Mouse (Mus musculus) telencephalon, adult 2 months (tissue): ENCODE measurements around the gene Gm3435.
"Not testable (repeated sequence)": the region's sequence is repeated elsewhere in the genome, so short reads cannot be mapped to it uniquely, and the experiment has no call there.

Source experiments
- DNase-seq: peaks from one replicate; pipeline ENCODE4 v3.0.0-alpha.2; 2011; ENCODE audit warnings: low read depth, low spot score

Gm3435 gene

DNA sequence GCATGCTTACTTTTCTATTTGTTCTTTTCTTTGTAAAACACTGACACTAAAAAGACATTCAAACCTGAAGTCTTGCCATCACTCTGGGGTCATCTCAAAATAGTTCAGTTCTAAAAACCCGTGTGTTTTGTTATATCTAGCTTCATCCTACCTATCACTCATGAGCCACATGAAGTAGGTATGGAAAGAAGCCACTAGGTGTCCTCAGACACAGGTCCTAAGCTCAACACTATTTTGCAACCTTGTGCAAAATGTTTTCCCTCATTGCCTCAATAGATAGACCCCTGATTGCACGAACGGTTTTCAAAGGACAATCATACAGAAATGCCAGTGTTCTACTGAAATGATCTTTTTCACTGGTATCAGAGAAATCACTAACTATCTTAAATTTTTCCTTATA is 30.5 kb downstream of the Gm3435 start:
- not testable (repeated sequence) for DNase-seq

DNA sequence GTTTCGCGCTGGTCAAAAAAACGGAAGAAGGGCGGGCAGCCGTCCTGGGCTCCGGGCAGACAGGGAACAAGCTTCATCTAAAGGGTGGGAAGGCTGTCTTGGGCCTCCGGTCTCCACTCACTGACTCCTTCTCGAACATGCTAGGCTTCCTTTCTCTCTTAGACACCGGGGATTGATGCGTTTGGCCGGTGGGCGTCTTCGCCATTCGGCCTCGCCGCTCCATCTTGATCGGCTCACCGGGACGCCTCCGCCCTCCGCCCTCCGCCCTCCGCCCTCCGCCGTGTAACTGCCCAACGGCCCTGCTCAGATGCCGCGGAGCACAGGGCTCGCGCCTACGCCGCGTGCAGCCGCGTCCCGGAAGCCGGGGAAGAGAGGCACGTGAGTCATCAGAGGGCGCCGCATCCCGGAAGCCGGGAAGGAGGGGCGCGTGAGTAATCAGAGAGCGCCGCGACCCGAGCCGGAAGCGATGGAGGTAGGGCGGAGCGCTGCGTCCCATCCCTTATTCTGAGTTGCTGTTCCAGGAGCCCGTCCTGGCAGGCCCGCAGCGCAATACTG is 31.3 kb downstream of the Gm3435 start, which contains the start of the genes Ermard, Tcte3 and Gm3448:
TSS of gene Ermard (plus strand) at position 34 of the 555 bp plus-strand sequence.
TSS of gene Tcte3 (minus strand) at position 314 of the 555 bp plus-strand sequence.
TSS of gene Gm3448 (minus strand) at position 363 of the 555 bp plus-strand sequence.
- DNase-seq: not testable (repeated sequence)

DNA sequence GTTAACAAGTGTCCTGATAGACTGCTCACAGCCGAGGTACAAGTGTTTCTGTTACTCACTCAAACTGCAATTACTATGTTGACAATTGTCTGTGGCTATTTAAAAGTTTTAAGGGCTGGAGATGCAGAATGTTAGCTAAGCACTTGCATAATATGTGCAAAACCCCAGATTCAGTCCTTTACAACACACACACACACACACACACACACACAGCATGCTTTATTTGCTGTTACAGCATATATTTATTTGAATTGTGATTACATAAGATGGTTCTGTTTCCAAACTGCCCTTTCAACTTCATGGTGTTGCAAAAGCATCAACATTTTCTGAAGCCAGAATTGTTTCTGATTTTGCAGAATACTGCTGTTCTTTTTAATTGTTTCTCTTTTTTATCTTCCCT is 40.4 kb downstream of the Gm3435 start:
- DNase-seq: not testable (repeated sequence)

DNA sequence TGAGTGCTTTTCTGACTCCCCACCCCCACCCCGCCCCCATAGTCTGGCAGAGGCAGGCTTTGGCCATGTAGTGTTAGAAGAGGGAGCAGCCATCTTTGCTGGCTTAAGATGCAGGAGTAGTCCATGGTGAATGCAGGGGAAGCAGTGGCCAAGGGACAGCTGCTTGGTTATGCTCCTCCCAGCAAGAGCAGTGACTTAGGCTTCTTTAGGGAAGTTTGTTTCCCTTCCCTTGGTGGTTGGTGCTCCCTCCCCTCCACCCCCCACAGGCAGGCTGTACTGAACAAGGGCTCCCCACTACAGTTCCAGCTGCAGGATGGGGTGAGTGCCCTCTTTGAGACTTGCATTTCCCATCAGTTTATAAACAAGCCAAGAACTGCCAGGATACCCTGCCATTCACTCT is 42.8 kb downstream of the Gm3435 start:
- not testable (repeated sequence) for DNase-seq

DNA sequence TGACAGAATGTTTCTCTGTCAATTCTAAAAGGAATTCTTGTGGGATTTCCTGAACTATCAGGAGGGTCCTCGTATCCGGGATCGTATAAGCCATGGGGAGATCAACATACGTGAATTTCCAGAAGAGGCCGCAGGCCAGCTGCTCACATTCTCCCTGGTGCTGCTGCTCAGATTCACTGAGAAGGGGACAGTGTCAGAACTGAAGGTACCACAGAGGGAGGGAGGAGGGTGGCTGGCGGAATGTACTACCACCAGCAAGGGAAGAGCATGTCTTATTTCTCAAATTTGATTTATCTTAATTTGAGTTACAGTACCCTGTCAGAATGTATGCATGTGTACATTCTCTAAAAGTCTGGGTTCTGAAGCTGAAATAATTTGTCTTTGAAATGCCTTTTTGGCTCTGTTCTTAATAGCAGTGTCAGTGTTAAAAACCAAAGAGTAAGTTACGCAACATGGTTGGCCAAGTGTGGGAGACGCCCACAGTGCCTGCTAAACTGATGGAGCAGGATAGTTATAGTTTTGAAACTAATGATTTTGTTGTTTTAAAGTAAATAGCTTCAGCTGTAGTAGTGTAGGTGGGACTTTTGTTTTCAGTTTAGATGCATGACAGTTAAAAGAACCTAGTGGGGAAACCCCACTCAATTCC is 43.3 kb downstream of the Gm3435 start:
- not testable (repeated sequence) for DNase-seq

DNA sequence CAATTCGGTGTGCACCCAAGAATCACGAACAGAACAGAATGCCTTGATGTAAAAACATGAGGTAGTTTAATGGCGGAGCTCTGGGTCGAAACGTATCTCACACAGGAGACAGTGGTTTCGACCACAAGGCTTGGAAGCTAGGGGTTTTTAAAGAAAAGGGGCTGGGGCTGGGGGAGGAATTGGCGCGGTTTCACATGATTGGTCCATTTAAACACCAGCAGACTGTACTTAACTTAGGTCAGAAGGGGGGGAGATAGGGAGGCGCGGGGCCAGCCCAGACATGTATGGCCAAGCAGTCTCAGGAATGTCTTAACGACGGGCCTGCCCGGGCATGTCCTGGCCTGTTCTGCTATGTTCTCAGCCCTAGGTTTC is 43.8 kb downstream of the Gm3435 start:
- DNase-seq: not testable (repeated sequence)

DNA sequence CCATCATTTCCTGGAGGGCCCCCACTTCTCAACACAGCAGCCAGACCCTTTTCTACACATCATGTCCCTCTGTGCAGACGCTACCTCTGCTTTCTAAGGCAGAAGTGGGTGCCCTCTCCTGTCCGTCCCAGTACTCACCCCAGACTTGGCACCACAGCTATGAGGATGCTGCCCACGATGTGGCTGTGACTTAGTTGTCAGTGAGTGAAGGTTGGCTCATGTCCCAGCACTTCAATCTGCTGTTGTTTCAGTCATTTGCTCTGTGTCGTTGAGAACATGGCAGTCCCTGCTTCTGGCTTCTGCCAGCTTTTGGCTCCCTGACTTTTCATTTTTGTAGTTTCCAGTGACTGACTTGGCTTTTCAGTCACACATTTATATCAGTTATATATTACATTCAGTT is 45.9 kb downstream of the Gm3435 start:
- peak; percentile 78 for DNase-seq

DNA sequence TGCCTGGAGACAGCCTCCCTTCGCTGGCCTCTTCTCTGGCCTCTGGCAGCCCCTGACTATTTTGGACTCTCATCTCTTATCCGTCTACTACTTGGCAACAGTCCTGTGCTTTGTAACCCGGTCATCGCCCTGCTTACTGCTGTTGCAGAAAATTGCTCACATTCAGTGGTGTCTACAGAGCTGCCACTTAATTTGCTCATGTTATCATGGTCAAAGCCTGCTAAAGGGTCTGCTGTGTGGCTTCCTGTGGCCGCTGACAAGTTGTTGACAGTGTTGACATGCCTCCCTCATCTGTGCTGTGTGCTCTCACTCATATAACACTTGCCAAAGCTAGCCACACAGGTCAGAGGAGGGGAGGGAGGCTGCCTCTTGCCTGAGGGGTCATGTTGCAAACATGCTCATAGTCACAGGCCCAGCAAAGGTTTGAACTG is 48.2 kb downstream of the Gm3435 start:
- no peak for DNase-seq

DNA sequence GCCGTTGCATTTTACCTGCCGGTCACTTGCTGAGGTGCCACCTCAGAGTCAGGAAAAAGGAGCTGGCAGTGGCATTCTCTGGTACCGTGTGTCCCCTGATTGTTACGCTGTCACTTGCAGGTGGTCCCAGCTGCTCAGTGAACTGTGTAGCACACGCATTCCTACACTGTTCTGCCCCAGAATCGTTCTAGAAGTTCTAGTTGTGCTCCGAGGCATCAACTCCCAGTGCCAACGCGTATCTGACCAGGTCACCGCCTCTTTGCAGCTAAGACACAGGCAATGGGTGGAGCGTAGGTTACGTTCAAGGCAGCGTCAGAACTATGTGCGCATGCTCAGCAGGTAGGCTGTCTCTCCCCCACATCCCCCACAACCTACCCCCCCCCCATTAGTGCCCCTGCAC is 49.7 kb downstream of the Gm3435 start:
- no peak for DNase-seq

DNA sequence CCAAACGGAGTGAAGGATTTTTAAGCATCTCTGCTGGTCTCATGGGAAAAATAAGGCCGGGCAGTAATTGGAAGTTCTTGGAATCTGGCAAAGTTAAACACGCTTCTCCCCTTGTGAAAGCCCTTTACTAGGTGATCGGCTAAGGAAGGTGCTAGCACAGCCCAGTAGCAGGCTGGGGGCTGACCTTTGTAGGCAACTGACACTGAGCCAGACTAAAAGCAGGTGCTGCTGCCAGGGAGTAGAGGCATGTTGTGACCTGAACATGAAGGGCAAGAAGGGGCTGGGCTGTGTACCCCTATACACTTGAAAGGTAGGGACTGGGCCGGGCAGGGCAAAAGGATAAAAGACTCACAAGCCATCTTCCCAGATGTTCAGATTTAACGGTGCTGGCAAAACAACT is 50.4 kb downstream of the Gm3435 start:
- DNase-seq: no peak

DNA sequence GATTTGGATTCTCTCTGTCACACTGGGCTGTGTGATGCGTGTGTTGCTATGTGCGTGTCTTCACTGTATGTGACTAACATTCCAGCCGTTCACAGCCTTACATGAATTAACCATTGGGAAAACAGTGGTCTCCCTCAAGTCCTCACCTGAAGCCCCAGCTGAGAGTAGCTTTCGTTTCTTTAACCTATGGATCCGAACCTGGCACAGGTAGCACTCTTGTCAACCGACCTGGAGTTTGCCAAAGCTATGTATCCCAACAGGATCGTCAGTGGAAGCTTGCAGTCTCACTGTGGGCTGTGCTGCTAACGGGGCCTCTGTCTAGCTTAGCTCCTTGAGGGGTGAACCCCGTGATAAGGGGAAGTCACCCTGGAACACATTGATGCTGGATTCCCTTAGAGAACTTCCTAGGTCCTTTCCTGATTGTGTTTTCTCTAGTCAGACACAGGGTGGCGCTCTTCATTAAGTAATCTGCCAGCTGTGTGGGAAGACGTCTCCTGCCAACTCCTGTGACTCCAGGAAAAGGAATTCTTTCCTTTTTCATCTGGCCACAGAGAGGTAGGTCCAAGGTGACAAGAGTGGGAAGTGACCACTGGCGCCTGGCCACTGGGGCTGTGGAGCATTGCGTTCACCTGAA is 55.5 kb downstream of the Gm3435 start:
- DNase-seq: peak; percentile 66

DNA sequence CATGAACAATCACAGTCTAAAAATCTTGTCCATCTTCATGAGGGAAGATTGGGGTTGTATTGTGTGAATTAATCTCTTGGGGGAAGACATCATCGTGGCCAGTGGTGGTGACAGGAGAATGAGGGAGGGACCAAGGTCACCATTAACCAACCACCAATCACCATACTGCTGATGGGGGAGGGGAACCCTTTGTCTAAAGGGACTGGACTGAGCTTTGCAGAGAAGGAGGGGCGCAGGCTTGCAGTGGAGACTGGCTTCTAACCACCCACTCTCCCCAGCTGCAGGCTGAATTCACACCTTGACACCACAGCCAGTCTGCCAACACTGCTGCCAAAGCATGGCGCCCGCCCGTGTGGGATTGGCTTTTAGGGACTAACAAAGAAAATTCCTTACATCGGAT is 56.1 kb downstream of the Gm3435 start:
- DNase-seq: no peak

DNA sequence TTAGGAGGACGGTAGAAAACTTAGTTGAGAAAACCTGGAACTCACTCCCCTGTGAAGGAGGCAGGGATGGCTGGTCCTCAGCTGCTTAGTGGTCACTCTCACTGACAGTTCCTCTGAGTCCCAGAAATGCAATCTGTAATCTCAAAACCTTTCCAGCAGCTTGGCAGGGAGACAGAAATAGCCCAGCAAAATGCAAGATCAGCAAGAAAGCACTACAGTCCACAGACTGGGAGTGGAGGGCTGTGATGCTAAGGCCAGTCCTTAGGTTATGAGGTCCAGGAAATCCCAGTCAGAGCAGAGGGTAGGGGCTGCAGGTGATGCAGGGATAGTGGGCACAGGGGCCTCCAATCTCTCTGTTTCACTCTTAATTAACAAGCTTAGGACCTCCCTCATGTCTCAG is 56.9 kb downstream of the Gm3435 start:
- no peak for DNase-seq

DNA sequence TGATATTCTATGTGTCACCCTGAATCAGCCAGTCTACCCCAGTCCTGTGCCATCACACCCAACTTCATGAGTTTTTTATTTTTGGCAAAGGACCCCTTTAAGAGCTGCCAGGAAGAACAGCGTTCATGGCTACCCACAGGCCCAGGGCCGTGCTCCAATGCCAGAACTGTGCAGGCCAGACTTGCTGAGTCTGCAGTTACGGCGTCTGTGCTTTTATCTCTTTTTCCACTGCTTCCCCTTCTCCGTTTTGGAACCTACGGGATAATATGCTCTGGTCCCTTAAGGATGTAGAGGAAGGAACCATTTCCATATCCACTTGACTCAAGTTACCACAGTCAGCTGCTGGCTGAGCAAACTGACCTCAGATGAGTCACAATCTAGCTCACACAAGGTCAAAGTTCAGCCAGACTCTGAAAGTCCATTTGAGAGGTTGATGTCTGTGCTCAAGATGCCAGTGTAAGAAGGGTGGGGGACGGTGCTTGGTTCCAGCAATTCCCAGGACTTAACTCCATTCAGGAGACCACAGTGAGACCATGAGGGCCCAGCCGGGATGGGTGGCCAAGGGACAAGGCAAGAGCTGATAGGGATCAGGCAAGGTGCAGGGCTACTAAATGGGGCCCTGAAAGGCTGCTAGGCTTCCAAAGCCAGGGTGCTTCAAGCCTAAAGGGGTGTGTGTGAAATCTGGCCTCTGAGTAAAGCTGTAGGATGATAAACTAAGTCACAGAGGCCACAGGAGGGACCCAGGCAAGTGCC is 58.2 kb downstream of the Gm3435 start:
- DNase-seq: no peak

DNA sequence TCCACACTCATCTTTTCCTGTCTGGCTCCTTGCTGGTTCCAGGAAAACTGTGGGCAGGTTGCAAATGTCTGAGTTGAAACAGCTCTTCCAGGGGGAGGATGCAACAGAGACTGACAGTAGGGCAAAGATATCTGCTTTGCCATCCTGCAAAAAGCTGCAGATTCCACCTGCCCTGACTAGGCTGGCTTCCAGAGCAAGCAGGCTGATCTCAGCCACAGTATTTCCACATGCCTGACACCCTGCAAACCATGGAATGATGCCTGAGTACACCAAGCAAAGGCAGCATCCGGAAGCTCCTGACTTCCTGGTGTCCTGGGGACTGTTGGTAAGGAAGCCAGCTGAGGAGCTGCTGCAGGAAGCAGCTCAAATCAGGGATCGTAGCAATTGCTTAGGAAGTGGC is 59.1 kb downstream of the Gm3435 start:
- peak; percentile 31 for DNase-seq
